Mouse (Mus musculus) lung, postnatal 0 days (tissue): ENCODE measurements around the gene Malrd1.
A peak's percentile ranks its signal among the peaks of the same experiment; 100 is the strongest.

Source experiments
- CTCF ChIP-seq: IDR thresholded peaks from 2 replicates; pipeline ENCODE4 v1.5.1; 2016; ENCODE audit warnings: antibody characterized with exemption, mild to moderate bottlenecking
- EP300 ChIP-seq: IDR thresholded peaks from 2 replicates; pipeline ENCODE4 v1.6.1; 2016; ENCODE audit warnings: antibody characterized with exemption, mild to moderate bottlenecking, control low read depth

DNA sequence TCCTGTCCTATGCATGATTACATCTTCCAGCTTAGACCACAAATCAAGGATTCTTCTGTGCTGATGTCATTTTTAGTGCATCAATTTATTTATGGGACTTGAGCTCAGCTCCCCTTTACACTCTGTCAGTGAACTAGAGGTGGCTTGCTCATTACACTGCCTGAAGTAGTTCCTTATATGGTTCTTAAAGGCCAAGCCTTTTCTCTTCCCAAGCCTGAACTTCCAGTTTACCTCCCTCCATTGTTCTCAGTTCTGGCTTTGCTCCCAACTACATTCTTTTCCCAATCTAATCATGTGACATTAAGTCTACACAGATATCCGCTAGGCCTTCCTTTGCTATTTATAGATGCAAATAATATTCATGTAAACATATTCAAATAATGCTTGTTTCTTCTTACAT, 12.4 kb downstream of the Malrd1 start:
- no peak for TF ChIP-seq CTCF
- peak; percentile 74 for TF ChIP-seq EP300
